Mouse (Mus musculus) heart, postnatal 0 days (tissue): ENCODE data around the gene Cldn13.

ENCODE experiments used
- CTCF ChIP-seq: IDR thresholded peaks from 2 replicates; pipeline ENCODE4 v1.5.1; 2016; ENCODE audit warnings: antibody characterized with exemption, control low read depth, low read depth
- EP300 ChIP-seq: IDR thresholded peaks from 2 replicates; pipeline ENCODE4 v1.6.1; 2016; ENCODE audit warnings: antibody characterized with exemption, low read depth

DNA sequence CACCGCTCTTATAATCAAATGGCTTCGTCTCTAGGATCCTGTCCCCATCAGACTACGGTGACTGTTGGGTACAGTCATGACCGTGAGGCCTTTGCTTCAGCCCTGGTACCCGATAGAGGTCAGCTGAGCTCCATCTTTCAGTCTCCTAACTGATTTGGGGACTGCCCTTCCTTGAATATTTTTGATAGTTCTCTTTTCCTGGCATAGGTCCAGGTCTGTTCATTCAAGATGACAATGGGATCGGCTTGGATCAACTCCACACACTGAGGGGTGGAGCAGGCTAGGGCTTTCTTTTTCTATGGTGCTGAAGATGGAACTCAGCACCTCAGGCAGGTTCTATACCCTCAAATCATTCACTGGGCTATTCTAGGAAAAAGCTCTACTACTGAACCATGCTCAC is 20.7 kb upstream of the Cldn13 start:
- no peak for TF ChIP-seq CTCF
- no peak for TF ChIP-seq EP300
